Mouse (Mus musculus): ENCODE measurements around the gene 2010111I01Rik.

GRCm38 (mm10) chr13:63324978-63325848 is 360.5 kb downstream of the 2010111I01Rik start:
- TF ChIP-seq POLR2A (IDR thresholded peaks at IDR 0.05; ENCODE audit: insufficient read depth, low read length) (no peak), CTCF (IDR thresholded peaks at IDR 0.05; ENCODE audit: low read depth, low read length) (no peak)
